Mouse (Mus musculus) testis, adult 2 months (tissue): ENCODE data around the gene Apol7e.

Source experiments
- CTCF ChIP-seq: fragments of 200-500 bp; IDR thresholded peaks from 2 replicates; pipeline ENCODE4 v1.5.1; 2012; ENCODE audit warnings: low read depth, mild to moderate bottlenecking, inconsistent platforms, low read length, moderate library complexity; ENCODE audit not compliant: control insufficient read depth, insufficient read depth, insufficient replicate concordance
- POLR2A ChIP-seq: fragments of 200-500 bp; IDR thresholded peaks from 2 replicates; pipeline ENCODE4 v1.6.1; 2012; ENCODE audit warnings: low read depth, mild to moderate bottlenecking, inconsistent platforms, low read length, moderate library complexity; ENCODE audit not compliant: control insufficient read depth

DNA sequence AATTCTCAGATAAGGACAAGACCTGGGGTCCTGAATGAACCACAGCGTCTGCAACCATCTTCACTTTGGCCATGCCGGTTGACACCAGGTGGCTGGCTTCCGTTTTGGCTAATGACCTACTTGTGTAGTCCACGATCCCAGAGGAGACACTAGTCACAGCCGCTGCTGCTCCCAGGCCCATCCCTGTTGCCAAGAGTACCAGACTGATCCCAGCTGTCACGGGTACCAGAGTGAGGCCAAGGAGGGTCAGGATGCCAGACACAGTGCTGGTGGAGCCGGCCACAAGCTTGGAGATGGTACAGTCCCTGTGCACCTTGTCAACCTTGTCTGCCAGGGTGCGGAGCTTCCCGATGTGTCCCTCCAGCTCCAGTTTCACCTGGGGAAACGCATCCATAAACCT, 51.1 kb downstream of the Apol7e start:
- TF ChIP-seq CTCF (no peak), POLR2A (no peak)
